Mouse (Mus musculus) G1E (cell line): ENCODE data around the gene Sh3bp2.

Experiments used
- CTCF ChIP-seq: IDR thresholded peaks from 2 replicates; pipeline ENCODE4 v1.5.1; 2012; ENCODE audit warnings: low read depth, low read length, inconsistent platforms, mixed read lengths
- GATA1 ChIP-seq: IDR thresholded peaks from 2 replicates; pipeline ENCODE4 v1.6.1; 2012; ENCODE audit warnings: borderline replicate concordance, low read length, inconsistent platforms, mixed read lengths
- GATA2 ChIP-seq: IDR thresholded peaks from 2 replicates; pipeline ENCODE4 v1.6.1; 2012; ENCODE audit warnings: low read depth, low read length, inconsistent platforms, borderline replicate concordance
- POLR2AphosphoS5 ChIP-seq: IDR thresholded peaks from 2 replicates; pipeline ENCODE4 v1.6.1; 2012; ENCODE audit warnings: low read depth, low read length, inconsistent platforms; ENCODE audit not compliant: insufficient replicate concordance
- TAL1 ChIP-seq: conservative IDR thresholded peaks from 2 replicates; pipeline ENCODE4 v1.6.1; 2012; ENCODE audit warnings: low read depth, low read length, inconsistent platforms, mixed read lengths

DNA sequence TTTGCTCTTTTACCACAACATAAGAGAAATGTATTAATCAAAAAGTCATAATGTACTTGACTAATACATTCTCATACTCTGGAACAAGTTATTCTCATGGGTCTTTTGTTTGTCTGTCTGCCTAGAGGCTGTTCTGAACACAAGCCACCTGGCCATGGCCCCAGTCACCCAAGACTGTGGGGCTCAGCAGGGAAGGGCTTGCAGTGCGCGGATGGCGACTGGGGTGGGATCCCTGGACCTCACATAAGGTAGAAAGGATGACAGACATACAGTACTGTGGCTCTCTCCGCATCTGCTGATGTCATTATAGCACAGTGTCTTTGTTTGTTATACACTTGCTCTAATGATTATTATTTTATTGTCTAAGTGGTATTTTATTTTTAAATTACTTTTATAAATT is 65.1 kb downstream of the Sh3bp2 start:
- no peak for TF ChIP-seq CTCF
- TF ChIP-seq TAL1, result no peak
- no peak for TF ChIP-seq GATA2
- TF ChIP-seq GATA1, result no peak
- TF ChIP-seq POLR2AphosphoS5, result no peak
